Mouse (Mus musculus): ENCODE measurements around the gene Myo5a. TPM values are rescaled to one million over a fixed set of nuclear protein-coding genes. Genes with fewer than 3 reads are reported as not detected.

Gene Myo5a
- polyA plus RNA-seq, 1 experiment from 2014 or later, result 19.8 TPM

DNA sequence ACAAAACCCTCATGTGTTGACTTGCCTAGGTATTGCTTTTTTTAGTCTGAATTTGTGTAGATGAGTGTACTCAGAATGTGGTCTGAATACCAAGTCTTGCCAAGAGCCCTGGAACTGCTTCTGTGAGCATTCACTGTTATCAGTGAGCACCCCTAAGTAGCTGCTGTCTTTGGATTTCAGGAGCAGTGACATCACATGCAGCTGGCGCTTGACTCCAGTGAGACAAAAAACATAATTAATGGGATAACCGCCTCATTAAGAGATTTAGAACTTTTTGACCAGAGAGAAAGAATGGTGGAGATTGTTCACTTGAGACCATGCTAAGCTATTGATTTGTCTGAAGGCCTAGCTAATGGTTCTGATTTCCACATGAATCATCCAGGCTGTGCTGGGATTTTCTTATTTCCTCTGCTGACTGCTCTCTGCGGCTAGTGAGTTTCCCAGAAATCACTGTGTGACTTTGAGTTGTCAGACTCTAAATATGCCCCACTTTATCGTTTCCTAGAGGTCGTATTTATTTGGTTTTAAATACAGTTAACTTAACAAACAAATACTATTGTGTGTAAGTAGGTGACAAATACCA, 14.5 kb downstream of the Myo5a start:
- no peaks in the 10 kb centered on the region for H3K9me3 ChIP-seq (replicated peaks)
- no peaks in the 10 kb centered on the region for H3K27me3 ChIP-seq (ENCODE audit: low read depth, poor library complexity, severe bottlenecking)
- 88% methylated on average over 5 of the region's 5 CpGs for WGBS
- H3K36me3 ChIP-seq, result no peaks in the 10 kb centered on the region
- H3K4me3 ChIP-seq, result no peak overlapping the region
- H3K4me1 ChIP-seq, result no peaks in the 10 kb centered on the region
- no peak overlapping the region for H3K27ac ChIP-seq
- DNase-seq (ENCODE audit: low spot score), result no peak

- H3K9me3 ChIP-seq (replicated peaks), result no peaks in the 10 kb centered on the region
- H3K27me3 ChIP-seq (ENCODE audit: low read depth, poor library complexity, severe bottlenecking), result no peaks in the 10 kb centered on the region
- H3K4me3 ChIP-seq, result no peak overlapping the region
- no peaks in the 10 kb centered on the region for H3K4me1 ChIP-seq
- no peak for DNase-seq (ENCODE audit: low spot score)
- no peak overlapping the region for H3K27ac ChIP-seq
- 85% methylated on average over 2 of the region's 2 CpGs for WGBS
- no peaks in the 10 kb centered on the region for H3K36me3 ChIP-seq
Observed at GRCm38 (mm10) chr9:75087823-75088222, 17.0 kb downstream of the Myo5a start.

DNA sequence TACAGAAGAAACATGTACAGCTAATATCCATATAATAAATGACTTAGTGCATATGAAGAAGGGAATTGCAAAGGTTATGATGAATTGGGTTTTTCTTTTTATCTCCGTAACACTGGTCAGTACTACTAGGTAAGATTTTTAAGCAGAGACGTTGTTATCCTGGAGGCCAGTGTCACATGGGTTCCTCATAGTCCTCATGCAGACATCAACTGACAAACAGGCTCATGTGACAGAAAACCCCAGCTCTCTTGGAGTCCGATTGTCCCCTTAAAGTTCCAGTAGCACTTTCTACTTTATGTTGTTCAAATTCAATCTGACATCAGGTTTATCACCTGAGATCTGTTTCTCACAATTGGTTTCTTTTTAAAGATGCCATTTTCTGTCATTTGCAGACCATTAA, 18.5 kb downstream of the Myo5a start:
- WGBS, result 79% methylated on average over 3 of the region's 3 CpGs
- no peak for DNase-seq (ENCODE audit: low spot score)
- H3K27me3 ChIP-seq (ENCODE audit: low read depth, poor library complexity, severe bottlenecking), result no peaks in the 10 kb centered on the region
- no peak overlapping the region for H3K27ac ChIP-seq
- H3K4me3 ChIP-seq, result no peak overlapping the region
- H3K36me3 ChIP-seq, result no peaks in the 10 kb centered on the region
- no peaks in the 10 kb centered on the region for H3K9me3 ChIP-seq (replicated peaks)
- H3K4me1 ChIP-seq, result no peaks in the 10 kb centered on the region

DNA sequence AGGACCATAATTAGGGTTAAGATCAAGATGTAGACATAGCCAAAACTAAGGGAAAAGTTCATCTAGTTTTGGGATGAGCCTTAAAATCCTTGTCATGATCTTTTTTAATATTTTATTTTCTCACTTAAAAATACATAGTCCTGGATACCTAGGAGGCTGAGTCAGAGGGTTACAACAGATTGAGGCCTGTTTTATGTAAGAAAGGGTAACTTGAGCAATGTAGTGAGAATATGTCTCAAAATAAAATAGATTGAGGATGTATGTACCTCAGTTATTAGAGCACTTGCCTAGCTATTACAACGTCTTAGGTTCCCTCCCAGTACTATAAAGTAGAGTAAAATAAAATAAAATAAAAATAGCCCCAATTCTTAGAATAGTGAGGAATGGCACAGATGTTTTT, 21.3 kb downstream of the Myo5a start:
- WGBS, result 89% methylated on average over 1 of the region's 1 CpGs
- no peaks in the 10 kb centered on the region for H3K9me3 ChIP-seq (replicated peaks)

DNA sequence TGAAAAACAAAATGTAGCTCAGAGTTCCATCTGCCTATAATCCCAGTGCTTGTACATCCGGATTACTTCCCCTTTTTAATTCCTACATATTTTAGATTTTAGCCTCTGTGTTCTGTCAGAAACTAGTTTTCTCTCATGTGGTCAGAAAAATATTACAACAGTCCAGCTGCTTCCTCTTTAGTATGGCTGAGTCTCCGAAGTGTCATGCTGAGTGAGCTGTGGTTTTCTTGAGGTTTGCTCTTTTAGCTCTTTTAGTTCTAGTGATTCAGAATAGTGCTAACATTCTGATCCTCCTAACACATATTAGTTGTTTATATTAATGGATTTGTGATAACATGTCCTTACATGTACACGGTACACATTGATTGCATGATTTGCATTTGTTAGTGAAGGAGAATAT, 23.9 kb downstream of the Myo5a start:
- H3K4me3 ChIP-seq, result no peak overlapping the region
- H3K9me3 ChIP-seq (replicated peaks), result no peaks in the 10 kb centered on the region
- 89% methylated on average over 3 of the region's 3 CpGs for WGBS
- no peaks in the 10 kb centered on the region for H3K27me3 ChIP-seq (ENCODE audit: low read depth, poor library complexity, severe bottlenecking)
- H3K4me1 ChIP-seq, result no peaks in the 10 kb centered on the region
- no peak overlapping the region for H3K27ac ChIP-seq
- DNase-seq (ENCODE audit: low spot score), result no peak
- H3K36me3 ChIP-seq, result no peaks in the 10 kb centered on the region

More for the DNA sequence above, 21.3 kb downstream of the Myo5a start:
- H3K4me3 ChIP-seq, result no peak overlapping the region
- no peak overlapping the region for H3K27ac ChIP-seq
- H3K36me3 ChIP-seq, result no peaks in the 10 kb centered on the region
- no peaks in the 10 kb centered on the region for H3K27me3 ChIP-seq (ENCODE audit: low read depth, poor library complexity, severe bottlenecking)
- H3K4me1 ChIP-seq, result no peaks in the 10 kb centered on the region
- DNase-seq (ENCODE audit: low spot score), result no peak

DNA sequence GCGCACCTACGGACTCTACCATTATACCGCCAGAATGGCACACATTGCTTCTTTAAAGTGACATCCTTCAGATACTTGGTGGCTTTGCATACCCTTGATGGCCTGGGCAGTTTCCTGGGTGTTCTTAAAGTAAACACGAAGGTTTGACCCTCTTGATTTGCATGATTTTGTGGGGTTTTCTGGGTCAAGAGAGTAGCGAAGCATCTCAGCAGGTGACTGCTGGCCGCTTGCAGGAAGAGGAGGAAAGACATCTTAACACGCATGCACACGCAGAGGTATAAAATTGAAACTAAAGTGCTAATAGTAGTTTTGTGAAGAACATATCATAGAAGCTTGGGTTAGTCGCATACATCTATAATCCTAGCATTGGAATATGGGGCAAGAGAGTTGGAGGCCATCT, 28.1 kb downstream of the Myo5a start:
- Histone ChIP-seq H3K27me3 (ENCODE audit: low read depth, poor library complexity, severe bottlenecking) (no peaks in the 10 kb centered on the region), H3K36me3 (no peaks in the 10 kb centered on the region), H3K9me3 (replicated peaks) (no peaks in the 10 kb centered on the region), H3K4me1 (no peaks in the 10 kb centered on the region), H3K27ac (no peak overlapping the region), H3K4me3 (no peak overlapping the region)
- WGBS, result 96% methylated on average over 9 of the region's 9 CpGs
- DNase-seq (ENCODE audit: low spot score), result no peak

- Histone ChIP-seq H3K4me3 (no peak overlapping the region), H3K36me3 (no peaks in the 10 kb centered on the region), H3K9me3 (replicated peaks) (no peaks in the 10 kb centered on the region), H3K4me1 (no peaks in the 10 kb centered on the region), H3K27me3 (ENCODE audit: low read depth, poor library complexity, severe bottlenecking) (no peaks in the 10 kb centered on the region), H3K27ac (no peak overlapping the region)
- no peak for DNase-seq (ENCODE audit: low spot score)
- 96% methylated on average over 8 of the region's 8 CpGs for WGBS
Observed at GRCm38 (mm10) chr9:75100157-75100781, 29.5 kb downstream of the Myo5a start.

DNA sequence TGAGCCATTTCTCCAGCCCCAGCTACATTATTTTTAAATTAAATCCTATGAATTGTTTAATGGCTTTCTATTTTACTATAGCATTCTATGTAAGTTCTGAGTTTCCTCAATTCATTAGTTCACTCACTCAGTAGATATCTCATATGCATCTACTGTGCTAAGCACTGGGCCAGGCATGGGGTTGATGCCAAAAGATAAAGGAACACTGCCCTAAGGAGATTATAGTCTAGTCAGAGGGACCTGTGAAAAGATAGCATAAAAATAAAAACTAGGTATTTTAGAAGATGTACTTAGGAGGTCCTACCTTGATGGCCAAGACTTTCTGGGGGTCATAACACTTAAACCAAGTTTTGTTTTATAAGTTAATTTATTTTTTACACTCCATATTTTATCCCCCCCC, 31.3 kb downstream of the Myo5a start:
- no peak overlapping the region for H3K27ac ChIP-seq
- H3K36me3 ChIP-seq, result no peaks in the 10 kb centered on the region
- no peaks in the 10 kb centered on the region for H3K9me3 ChIP-seq (replicated peaks)
- H3K4me1 ChIP-seq, result no peaks in the 10 kb centered on the region
- no peaks in the 10 kb centered on the region for H3K27me3 ChIP-seq (ENCODE audit: low read depth, poor library complexity, severe bottlenecking)
- no peak overlapping the region for H3K4me3 ChIP-seq
- no peak for DNase-seq (ENCODE audit: low spot score)

DNA sequence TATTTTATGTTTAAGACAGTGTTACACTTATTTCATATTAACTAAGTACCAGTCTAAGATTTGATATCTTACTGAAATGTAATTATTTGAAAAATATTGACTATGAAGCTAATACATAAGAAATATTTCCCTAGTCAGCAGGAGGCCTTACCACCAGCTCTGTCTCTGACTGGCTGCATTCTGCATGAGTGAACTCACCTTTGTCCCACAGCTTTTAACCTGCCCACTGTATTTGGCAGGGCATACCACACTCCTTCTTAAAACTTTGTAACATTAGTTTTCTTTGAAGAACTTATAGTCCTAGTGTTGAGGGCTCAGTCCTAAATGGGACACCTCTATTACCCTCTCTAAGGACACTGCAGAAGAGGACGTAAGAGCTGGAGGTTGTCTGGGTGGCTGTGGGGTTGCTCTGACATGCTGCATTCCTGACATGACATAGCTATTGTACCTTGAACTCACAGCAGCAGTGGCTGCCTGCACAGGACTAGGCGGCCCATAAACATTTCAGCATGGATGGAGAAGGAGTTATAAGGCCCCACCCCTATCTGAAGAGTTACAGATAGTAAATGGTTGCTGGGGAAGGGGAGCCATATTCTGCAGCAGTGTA, 45.9 kb downstream of the Myo5a start:
- Histone ChIP-seq H3K4me1 (no peaks in the 10 kb centered on the region), H3K4me3 (no peak overlapping the region), H3K36me3 (peaks cover 10% of the 10 kb centered on the region), H3K27ac (no peak overlapping the region), H3K27me3 (ENCODE audit: low read depth, poor library complexity, severe bottlenecking) (no peaks in the 10 kb centered on the region), H3K9me3 (replicated peaks) (no peaks in the 10 kb centered on the region)
- DNase-seq (ENCODE audit: low spot score), result no peak
- 79% methylated on average over 2 of the region's 2 CpGs for WGBS

DNA sequence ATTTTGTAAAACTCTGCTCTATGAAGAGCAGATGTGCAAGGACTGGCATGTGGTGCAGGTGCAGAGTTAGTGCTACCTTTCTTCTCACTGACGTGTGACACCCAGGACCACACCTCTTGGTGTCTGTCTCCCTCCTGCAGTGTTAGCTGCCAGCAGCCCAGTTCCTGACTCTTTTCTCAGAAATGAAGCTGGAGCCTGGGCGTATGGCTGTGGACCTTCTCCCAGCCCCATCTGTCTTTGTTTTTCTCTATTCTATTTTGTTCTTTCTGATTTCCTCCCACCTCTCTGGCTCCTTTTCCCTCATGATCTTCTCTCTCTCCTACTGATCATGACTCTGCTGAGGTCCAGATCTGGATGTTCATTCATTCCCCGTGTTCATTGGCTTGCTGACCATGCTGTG, 50.3 kb downstream of the Myo5a start:
- Histone ChIP-seq H3K36me3 (peaks cover 14% of the 10 kb centered on the region), H3K27me3 (ENCODE audit: low read depth, poor library complexity, severe bottlenecking) (no peaks in the 10 kb centered on the region), H3K27ac (no peak overlapping the region), H3K4me3 (no peak overlapping the region), H3K9me3 (replicated peaks) (no peaks in the 10 kb centered on the region), H3K4me1 (no peaks in the 10 kb centered on the region)
- 90% methylated on average over 3 of the region's 3 CpGs for WGBS
- DNase-seq (ENCODE audit: low spot score), result no peak

- no peaks in the 10 kb centered on the region for H3K9me3 ChIP-seq (replicated peaks)
- no peak overlapping the region for H3K4me3 ChIP-seq
- H3K27ac ChIP-seq, result no peak overlapping the region
- no peaks in the 10 kb centered on the region for H3K4me1 ChIP-seq
- WGBS, result 76% methylated on average over 6 of the region's 6 CpGs
- peaks cover 27% of the 10 kb centered on the region for H3K36me3 ChIP-seq
- no peaks in the 10 kb centered on the region for H3K27me3 ChIP-seq (ENCODE audit: low read depth, poor library complexity, severe bottlenecking)
- no peak for DNase-seq (ENCODE audit: low spot score)
Observed at GRCm38 (mm10) chr9:75124201-75124721, 53.4 kb downstream of the Myo5a start.

- Histone ChIP-seq H3K4me3 (no peak overlapping the region), H3K27ac (no peak overlapping the region), H3K9me3 (replicated peaks) (no peaks in the 10 kb centered on the region), H3K27me3 (ENCODE audit: low read depth, poor library complexity, severe bottlenecking) (no peaks in the 10 kb centered on the region), H3K36me3 (peaks cover 31% of the 10 kb centered on the region), H3K4me1 (no peaks in the 10 kb centered on the region)
- no peak for DNase-seq (ENCODE audit: low spot score)
- whole genome bisulfite sequencing, result 85% methylated on average over 2 of the region's 2 CpGs
Observed at GRCm38 (mm10) chr9:75130553-75130952, 59.7 kb downstream of the Myo5a start.

GRCm38 (mm10) chr9:75146911-75147310, 76.1 kb downstream of the Myo5a start:
- no peaks in the 10 kb centered on the region for H3K4me1 ChIP-seq
- no peak overlapping the region for H3K4me3 ChIP-seq
- H3K9me3 ChIP-seq (replicated peaks), result no peaks in the 10 kb centered on the region
- H3K27me3 ChIP-seq (ENCODE audit: low read depth, poor library complexity, severe bottlenecking), result no peaks in the 10 kb centered on the region
- H3K36me3 ChIP-seq, result peaks cover 39% of the 10 kb centered on the region
- 88% methylated on average over 5 of the region's 5 CpGs for WGBS
- no peak for DNase-seq (ENCODE audit: low spot score)
- H3K27ac ChIP-seq, result no peak overlapping the region

Data from limb, embryonic 10.5 days (tissue).